ENCODE assay signal across 35 mouse cellular contexts in genomic region chr17:79465666-79466065, GRCm38 (mm10).
"Had no signal": no experiment of that assay in that cellular context is flagged by ENCODE, and none has a peak within 500 bp of the region (broad histone marks: within the 10 kb centered on the region; RNA-seq: fewer than 3 reads in every experiment).

No protein-coding gene starts in this region.

- DNase-seq: heart, postnatal 10 days; heart, postnatal 14 days; heart, postnatal 36 days; heart, postnatal 4 days; kidney, adult 11 months; kidney, adult 18-20 months; kidney, adult 2 months; kidney, adult 8-10 months; kidney, adult 9 months; kidney, postnatal 10 days; kidney, postnatal 14 days; kidney, postnatal 25 days; kidney, postnatal 36 days; kidney, postnatal 4 days; layer of hippocampus, adult 9-11 months; layer of hippocampus, postnatal 36 days had no signal

- H3K4me3 ChIP-seq: heart, embryonic 10.5 days; heart, embryonic 12.5 days; heart, embryonic 13.5 days; heart, embryonic 15.5 days; hindbrain, embryonic 10.5 days; hindbrain, embryonic 12.5 days; hindbrain, embryonic 13.5 days; hindbrain, embryonic 15.5 days; intestine, embryonic 15.5 days; kidney, embryonic 15.5 days; layer of hippocampus, adult 2 months had no signal

- H3K4me2 ChIP-seq: heart, embryonic 11.5 days; heart, embryonic 12.5 days; heart, embryonic 13.5 days; heart, embryonic 15.5 days; hindbrain, embryonic 12.5 days; hindbrain, embryonic 13.5 days; hindbrain, embryonic 14.5 days; hindbrain, embryonic 15.5 days; intestine, embryonic 15.5 days; kidney, embryonic 15.5 days had no signal

- H3K9ac ChIP-seq: heart, embryonic 12.5 days; heart, embryonic 13.5 days; heart, embryonic 15.5 days; hindbrain, embryonic 12.5 days; hindbrain, embryonic 13.5 days; hindbrain, embryonic 14.5 days; hindbrain, embryonic 15.5 days; intestine, embryonic 15.5 days; kidney, embryonic 15.5 days had no signal

- H3K9me3 ChIP-seq: heart, embryonic 10.5 days; heart, embryonic 12.5 days; heart, embryonic 13.5 days; heart, embryonic 15.5 days; hindbrain, embryonic 10.5 days; hindbrain, embryonic 12.5 days; hindbrain, embryonic 13.5 days; hindbrain, embryonic 15.5 days; intestine, embryonic 15.5 days; kidney, embryonic 15.5 days had no signal

- H3K4me1 ChIP-seq: heart, embryonic 12.5 days; heart, embryonic 15.5 days; hindbrain, embryonic 10.5 days; hindbrain, embryonic 12.5 days; hindbrain, embryonic 13.5 days; hindbrain, embryonic 15.5 days; intestine, embryonic 15.5 days; kidney, embryonic 15.5 days had no signal

- H3K27ac ChIP-seq: heart, embryonic 10.5 days; heart, embryonic 13.5 days; heart, embryonic 15.5 days; hindbrain, embryonic 10.5 days; hindbrain, embryonic 12.5 days; hindbrain, embryonic 13.5 days; hindbrain, embryonic 14.5 days; hindbrain, embryonic 15.5 days; hindbrain, postnatal 0 days; intestine, embryonic 15.5 days; kidney, embryonic 15.5 days; kidney, postnatal 0 days; layer of hippocampus, adult 2 months had no signal

- H3K27me3 ChIP-seq: heart, embryonic 12.5 days; heart, embryonic 13.5 days; heart, embryonic 15.5 days; hindbrain, embryonic 12.5 days; hindbrain, embryonic 13.5 days; hindbrain, embryonic 15.5 days; intestine, embryonic 15.5 days; kidney, embryonic 15.5 days had no signal

- H3K36me3 ChIP-seq: heart, embryonic 10.5 days; heart, embryonic 12.5 days; heart, embryonic 13.5 days; heart, embryonic 15.5 days; hindbrain, embryonic 10.5 days; hindbrain, embryonic 12.5 days; hindbrain, embryonic 13.5 days; hindbrain, embryonic 15.5 days; intestine, embryonic 15.5 days; kidney, embryonic 15.5 days had no signal

- ATAC-seq: hindbrain, embryonic 16.5 days; hindbrain, postnatal 0 days; inflammation-experienced regulatory T-cells, adult 6 months; intestine, embryonic 15.5 days; intestine, embryonic 16.5 days; intestine, postnatal 0 days had no signal
